Mouse (Mus musculus): Measurements from ENCODE around the gene Nek7. TPM values are rescaled to one million over a fixed set of nuclear protein-coding genes. Genes with fewer than 3 reads are reported as not detected.
A peak's percentile ranks its signal among the peaks of the same experiment; 100 is the strongest.

Gene Nek7
- polyA plus RNA-seq, 1 experiment from 2014 or later: 22.2 TPM

GRCm38 (mm10) chr1:138592466-138592865 is 27.5 kb downstream of the Nek7 start:
- 0 out of 2 replicates have a peak, but pooled peaks cover 3% of the 10 kb centered on the region for H3K36me3 ChIP-seq (replicated peaks; ENCODE audit: insufficient read depth, low read length)
- H3K4me2 ChIP-seq (ENCODE audit: low read depth, low read length): no peak overlapping the region
- no peak overlapping the region for H3K27ac ChIP-seq (ENCODE audit: low read depth)
- no peak for DNase-seq
- H3K9me3 ChIP-seq (ENCODE audit: low read length): no peaks in the 10 kb centered on the region
- H3K4me1 ChIP-seq (ENCODE audit: insufficient read depth): no peaks in the 10 kb centered on the region; the same call in none of the 2 replicates
- no peak for ATAC-seq
- no peaks in the 10 kb centered on the region for H3K27me3 ChIP-seq (ENCODE audit: insufficient read depth, low read length)
- 76% methylated on average over 4 of the region's 4 CpGs for WGBS (ENCODE audit: insufficient replicate concordance)
- no peak overlapping the region for H3K9ac ChIP-seq (replicated peaks)
- TF ChIP-seq CTCF (IDR thresholded peaks at IDR 0.05; ENCODE audit: low read depth) (no peak), EP300 (IDR thresholded peaks at IDR 0.05; ENCODE audit: low read depth) (no peak)
- no peak overlapping the region for H3K4me3 ChIP-seq (ENCODE audit: low read depth, low read length)

GRCm38 (mm10) chr1:138590451-138591022 is 29.4 kb downstream of the Nek7 start:
- ATAC-seq: peak; percentile 64
- 73% methylated on average over 8 of the region's 8 CpGs for WGBS (ENCODE audit: insufficient replicate concordance)

GRCm38 (mm10) chr1:138589126-138589525 is 30.8 kb downstream of the Nek7 start:
- Histone ChIP-seq H3K27me3 (ENCODE audit: insufficient read depth, low read length) (no peaks in the 10 kb centered on the region), H3K4me2 (ENCODE audit: low read depth, low read length) (no peak overlapping the region), H3K36me3 (replicated peaks; ENCODE audit: insufficient read depth, low read length) (no peaks in the 10 kb centered on the region), H3K9ac (replicated peaks) (no peak overlapping the region), H3K4me1 (ENCODE audit: insufficient read depth) (no peaks in the 10 kb centered on the region; the same call in none of the 2 replicates), H3K4me3 (ENCODE audit: low read depth, low read length) (no peak overlapping the region), H3K9me3 (ENCODE audit: low read length) (no peaks in the 10 kb centered on the region), H3K27ac (ENCODE audit: low read depth) (no peak overlapping the region)
- 66% methylated on average over 3 of the region's 3 CpGs for WGBS (ENCODE audit: insufficient replicate concordance)
- TF ChIP-seq EP300 (IDR thresholded peaks at IDR 0.05; ENCODE audit: low read depth) (no peak), CTCF (IDR thresholded peaks at IDR 0.05; ENCODE audit: low read depth) (no peak)
- DNase-seq (no peak), ATAC-seq (no peak)

More at GRCm38 (mm10) chr1:138590451-138591022, 29.4 kb downstream of the Nek7 start:
- Histone ChIP-seq H3K9ac (replicated peaks) (no peak overlapping the region), H3K27me3 (ENCODE audit: insufficient read depth, low read length) (no peaks in the 10 kb centered on the region), H3K4me1 (ENCODE audit: insufficient read depth) (no peaks in the 10 kb centered on the region; the same call in none of the 2 replicates), H3K27ac (ENCODE audit: low read depth) (no peak overlapping the region), H3K4me3 (ENCODE audit: low read depth, low read length) (no peak overlapping the region), H3K36me3 (replicated peaks; ENCODE audit: insufficient read depth, low read length) (0 out of 2 replicates have a peak, but pooled peaks cover 3% of the 10 kb centered on the region), H3K9me3 (ENCODE audit: low read length) (no peaks in the 10 kb centered on the region), H3K4me2 (ENCODE audit: low read depth, low read length) (no peak overlapping the region)
- no peak for DNase-seq
- TF ChIP-seq EP300 (IDR thresholded peaks at IDR 0.05; ENCODE audit: low read depth) (no peak; the same call in 1 of the 2 replicates), CTCF (IDR thresholded peaks at IDR 0.05; ENCODE audit: low read depth) (no peak)

- no peak overlapping the region for H3K4me3 ChIP-seq (ENCODE audit: low read depth, low read length)
- 0 out of 2 replicates have a peak overlapping the region, but pooled peaks have one; percentile 11 for H3K27ac ChIP-seq (ENCODE audit: low read depth)
- H3K4me2 ChIP-seq (ENCODE audit: low read depth, low read length): no peak overlapping the region
- H3K36me3 ChIP-seq (replicated peaks; ENCODE audit: insufficient read depth, low read length): 0 out of 2 replicates have a peak, but pooled peaks cover 4% of the 10 kb centered on the region
- no peaks in the 10 kb centered on the region; the same call in none of the 2 replicates for H3K4me1 ChIP-seq (ENCODE audit: insufficient read depth)
- no peaks in the 10 kb centered on the region for H3K27me3 ChIP-seq (ENCODE audit: insufficient read depth, low read length)
- H3K9ac ChIP-seq (replicated peaks): no peak overlapping the region
- 57% methylated on average over 3 of the region's 3 CpGs for WGBS (ENCODE audit: insufficient replicate concordance)
- TF ChIP-seq CTCF (IDR thresholded peaks at IDR 0.05; ENCODE audit: low read depth) (no peak), EP300 (IDR thresholded peaks at IDR 0.05; ENCODE audit: low read depth) (no peak)
- ATAC-seq (no peak), DNase-seq (no peak)
- H3K9me3 ChIP-seq (ENCODE audit: low read length): no peaks in the 10 kb centered on the region
Observed at GRCm38 (mm10) chr1:138587812-138588211, 32.1 kb downstream of the Nek7 start.

DNA sequence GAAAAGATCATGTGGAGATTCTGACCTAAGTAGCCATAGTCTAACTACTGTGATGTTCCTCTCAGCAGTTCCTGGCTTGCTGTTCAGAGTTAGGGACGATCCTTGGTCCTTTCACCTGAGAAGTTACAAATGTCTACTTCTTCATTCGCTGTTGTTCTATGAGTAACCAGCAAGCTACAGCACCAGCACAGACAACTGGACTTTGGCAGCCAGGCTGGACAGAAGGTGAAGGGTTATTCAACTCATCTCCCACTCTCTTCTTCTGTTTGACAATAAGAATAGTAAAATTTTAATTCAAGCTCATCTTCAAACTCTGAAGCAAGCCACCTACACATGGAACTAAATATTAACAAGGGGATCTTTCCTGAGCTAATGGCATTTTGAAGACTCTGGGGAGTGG is 33.0 kb downstream of the Nek7 start:
- no peaks in the 10 kb centered on the region for H3K9me3 ChIP-seq (ENCODE audit: low read length)
- 0 out of 2 replicates have a peak, but pooled peaks cover 4% of the 10 kb centered on the region for H3K36me3 ChIP-seq (replicated peaks; ENCODE audit: insufficient read depth, low read length)
- no peak for DNase-seq
- TF ChIP-seq CTCF (IDR thresholded peaks at IDR 0.05; ENCODE audit: low read depth): no peak
- TF ChIP-seq EP300 (IDR thresholded peaks at IDR 0.05; ENCODE audit: low read depth): no peak
- H3K4me3 ChIP-seq (ENCODE audit: low read depth, low read length): no peak overlapping the region
- H3K27ac ChIP-seq (ENCODE audit: low read depth): peak overlapping the region; percentile 49; the same call in 1 of the 2 replicates
- 79% methylated on average over 2 of the region's 2 CpGs for WGBS (ENCODE audit: insufficient replicate concordance)
- H3K9ac ChIP-seq (replicated peaks): no peak overlapping the region
- no peaks in the 10 kb centered on the region for H3K27me3 ChIP-seq (ENCODE audit: insufficient read depth, low read length)
- no peak overlapping the region for H3K4me2 ChIP-seq (ENCODE audit: low read depth, low read length)
- ATAC-seq: no peak
- H3K4me1 ChIP-seq (ENCODE audit: insufficient read depth): peaks cover 3% of the 10 kb centered on the region

- Histone ChIP-seq H3K27me3 (ENCODE audit: insufficient read depth, low read length) (no peaks in the 10 kb centered on the region), H3K9me3 (ENCODE audit: low read length) (no peaks in the 10 kb centered on the region), H3K4me2 (ENCODE audit: low read depth, low read length) (no peak overlapping the region), H3K9ac (replicated peaks) (no peak overlapping the region), H3K4me3 (ENCODE audit: low read depth, low read length) (no peak overlapping the region), H3K27ac (ENCODE audit: low read depth) (no peak overlapping the region), H3K4me1 (ENCODE audit: insufficient read depth) (peaks cover 6% of the 10 kb centered on the region), H3K36me3 (replicated peaks; ENCODE audit: insufficient read depth, low read length) (0 out of 2 replicates have a peak, but pooled peaks cover 4% of the 10 kb centered on the region)
- no peak for TF ChIP-seq CTCF (IDR thresholded peaks at IDR 0.05; ENCODE audit: low read depth)
- no peak for TF ChIP-seq EP300 (IDR thresholded peaks at IDR 0.05; ENCODE audit: low read depth)
- DNase-seq: no peak
- WGBS (ENCODE audit: insufficient replicate concordance): 95% methylated on average over 2 of the region's 2 CpGs
- no peak for ATAC-seq
Observed at GRCm38 (mm10) chr1:138584423-138585013, 35.4 kb downstream of the Nek7 start.

Data from liver, postnatal 0 days (tissue).